Mouse (Mus musculus): ENCODE measurements at regions not wholly inside any gene's neighbourhood (a gene's known extent, or its start where the extent isn't known, plus 50 kb on each side); places are given as distances from the start of the nearest gene placed in this dataset.

- ATAC-seq (ENCODE audit: insufficient read depth, low read depth) (no peak), DNase-seq (ENCODE audit: low spot score) (no peak)
- TF ChIP-seq EP300 (IDR thresholded peaks at IDR 0.05; ENCODE audit: low read depth) (no peak), CTCF (IDR thresholded peaks at IDR 0.05; ENCODE audit: low read depth) (no peak)
- peaks cover 14% of the 10 kb centered on the region; the same call in 1 of the 2 replicates for H3K27me3 ChIP-seq (ENCODE audit: control insufficient read depth, insufficient read depth, low read length)
- H3K4me2 ChIP-seq (ENCODE audit: low read depth, low read length), result no peak overlapping the region
- H3K4me1 ChIP-seq (ENCODE audit: control insufficient read depth, insufficient read depth), result no peaks in the 10 kb centered on the region
- 71% methylated on average over 13 of the region's 13 CpGs for WGBS
- H3K27ac ChIP-seq (ENCODE audit: low read depth), result no peak overlapping the region
- H3K9ac ChIP-seq (replicated peaks; ENCODE audit: low read depth, low read length), result no peak overlapping the region
- H3K4me3 ChIP-seq (ENCODE audit: low read depth, low read length), result no peak overlapping the region
- no peaks in the 10 kb centered on the region for H3K9me3 ChIP-seq (replicated peaks; ENCODE audit: control insufficient read depth, low read length)
- no peaks in the 10 kb centered on the region for H3K36me3 ChIP-seq (replicated peaks; ENCODE audit: control insufficient read depth, insufficient read depth, low read length)
Observed at GRCm38 (mm10) chr13:31292584-31293387, 263.1 kb upstream of the Foxq1 start.

GRCm38 (mm10) chr13:31294011-31294410, 261.9 kb upstream of the Foxq1 start:
- peaks cover 16% of the 10 kb centered on the region; the same call in 1 of the 2 replicates for H3K27me3 ChIP-seq (ENCODE audit: control insufficient read depth, insufficient read depth, low read length)

GRCm38 (mm10) chr13:31303194-31303593, 252.7 kb upstream of the Foxq1 start:
- Histone ChIP-seq H3K27me3 (ENCODE audit: control insufficient read depth, insufficient read depth, low read length) (0 out of 2 replicates have a peak, but pooled peaks cover 4% of the 10 kb centered on the region), H3K4me1 (ENCODE audit: control insufficient read depth, insufficient read depth) (no peaks in the 10 kb centered on the region), H3K9me3 (replicated peaks; ENCODE audit: control insufficient read depth, low read length) (no peaks in the 10 kb centered on the region), H3K4me3 (ENCODE audit: low read depth, low read length) (no peak overlapping the region), H3K36me3 (replicated peaks; ENCODE audit: control insufficient read depth, insufficient read depth, low read length) (no peaks in the 10 kb centered on the region), H3K4me2 (ENCODE audit: low read depth, low read length) (no peak overlapping the region), H3K9ac (replicated peaks; ENCODE audit: low read depth, low read length) (no peak overlapping the region), H3K27ac (ENCODE audit: low read depth) (no peak overlapping the region)
- WGBS, result 80% methylated on average over 5 of the region's 5 CpGs
- DNase-seq (ENCODE audit: low spot score), result no peak
- no peak for ATAC-seq (ENCODE audit: insufficient read depth, low read depth)
- no peak for TF ChIP-seq CTCF (IDR thresholded peaks at IDR 0.05; ENCODE audit: low read depth)
- no peak for TF ChIP-seq EP300 (IDR thresholded peaks at IDR 0.05; ENCODE audit: low read depth)

More at GRCm38 (mm10) chr13:31294011-31294410, 261.9 kb upstream of the Foxq1 start:
- Histone ChIP-seq H3K9me3 (replicated peaks; ENCODE audit: control insufficient read depth, low read length) (no peaks in the 10 kb centered on the region), H3K4me1 (ENCODE audit: control insufficient read depth, insufficient read depth) (no peaks in the 10 kb centered on the region), H3K27ac (ENCODE audit: low read depth) (no peak overlapping the region), H3K36me3 (replicated peaks; ENCODE audit: control insufficient read depth, insufficient read depth, low read length) (no peaks in the 10 kb centered on the region), H3K9ac (replicated peaks; ENCODE audit: low read depth, low read length) (no peak overlapping the region), H3K4me2 (ENCODE audit: low read depth, low read length) (no peak overlapping the region), H3K4me3 (ENCODE audit: low read depth, low read length) (no peak overlapping the region)
- no peak for ATAC-seq (ENCODE audit: insufficient read depth, low read depth)
- TF ChIP-seq CTCF (IDR thresholded peaks at IDR 0.05; ENCODE audit: low read depth) (no peak), EP300 (IDR thresholded peaks at IDR 0.05; ENCODE audit: low read depth) (no peak)
- DNase-seq (ENCODE audit: low spot score), result peak; percentile 7
- WGBS, result 31% methylated on average over 7 of the region's 7 CpGs

- 73% methylated on average over 5 of the region's 5 CpGs for WGBS
Observed at GRCm38 (mm10) chr13:31304286-31304865, 251.6 kb upstream of the Foxq1 start.

GRCm38 (mm10) chr13:31309083-31309621, 246.8 kb upstream of the Foxq1 start:
- no peak overlapping the region for H3K9ac ChIP-seq (replicated peaks; ENCODE audit: low read depth, low read length)
- TF ChIP-seq EP300 (IDR thresholded peaks at IDR 0.05; ENCODE audit: low read depth) (no peak), CTCF (IDR thresholded peaks at IDR 0.05; ENCODE audit: low read depth) (no peak)
- H3K4me1 ChIP-seq (ENCODE audit: control insufficient read depth, insufficient read depth), result no peaks in the 10 kb centered on the region
- no peak overlapping the region for H3K4me3 ChIP-seq (ENCODE audit: low read depth, low read length)
- no peak overlapping the region for H3K4me2 ChIP-seq (ENCODE audit: low read depth, low read length)
- H3K9me3 ChIP-seq (replicated peaks; ENCODE audit: control insufficient read depth, low read length), result no peaks in the 10 kb centered on the region
- no peak overlapping the region for H3K27ac ChIP-seq (ENCODE audit: low read depth)
- no peaks in the 10 kb centered on the region for H3K27me3 ChIP-seq (ENCODE audit: control insufficient read depth, insufficient read depth, low read length)
- H3K36me3 ChIP-seq (replicated peaks; ENCODE audit: control insufficient read depth, insufficient read depth, low read length), result no peaks in the 10 kb centered on the region
- DNase-seq (ENCODE audit: low spot score), result no peak
- ATAC-seq (ENCODE audit: insufficient read depth, low read depth), result no peak
- WGBS, result 39% methylated on average over 6 of the region's 6 CpGs

More at GRCm38 (mm10) chr13:31304286-31304865, 251.6 kb upstream of the Foxq1 start:
- Histone ChIP-seq H3K9me3 (replicated peaks; ENCODE audit: control insufficient read depth, low read length) (no peaks in the 10 kb centered on the region), H3K36me3 (replicated peaks; ENCODE audit: control insufficient read depth, insufficient read depth, low read length) (no peaks in the 10 kb centered on the region), H3K4me2 (ENCODE audit: low read depth, low read length) (no peak overlapping the region), H3K27me3 (ENCODE audit: control insufficient read depth, insufficient read depth, low read length) (no peaks in the 10 kb centered on the region), H3K27ac (ENCODE audit: low read depth) (no peak overlapping the region), H3K9ac (replicated peaks; ENCODE audit: low read depth, low read length) (no peak overlapping the region), H3K4me1 (ENCODE audit: control insufficient read depth, insufficient read depth) (no peaks in the 10 kb centered on the region), H3K4me3 (ENCODE audit: low read depth, low read length) (no peak overlapping the region)
- TF ChIP-seq EP300 (IDR thresholded peaks at IDR 0.05; ENCODE audit: low read depth), result no peak
- TF ChIP-seq CTCF (IDR thresholded peaks at IDR 0.05; ENCODE audit: low read depth), result no peak
- no peak for ATAC-seq (ENCODE audit: insufficient read depth, low read depth)
- no peak for DNase-seq (ENCODE audit: low spot score)
